Mouse (Mus musculus) G1E-ER4 (cell line): Measurements from ENCODE around the gene A530016L24Rik. TPM values are rescaled to one million over a fixed set of nuclear protein-coding genes. Genes with fewer than 3 reads are reported as not detected.

Experiments used
- GATA1 ChIP-seq: IDR thresholded peaks from one replicate; pipeline ENCODE4 v1.8.0; 2012; ENCODE audit warnings: low read length, inconsistent platforms
- polyA plus RNA-seq: library from polyadenylated mRNA; stranded (reverse); fragments of >175 nt; gene quantifications from 2 replicates; pipeline ENCODE4 v1.2.3, GENCODE M21; 2012

A530016L24Rik gene
- polyA plus RNA-seq, 1 experiment: not detected

DNA sequence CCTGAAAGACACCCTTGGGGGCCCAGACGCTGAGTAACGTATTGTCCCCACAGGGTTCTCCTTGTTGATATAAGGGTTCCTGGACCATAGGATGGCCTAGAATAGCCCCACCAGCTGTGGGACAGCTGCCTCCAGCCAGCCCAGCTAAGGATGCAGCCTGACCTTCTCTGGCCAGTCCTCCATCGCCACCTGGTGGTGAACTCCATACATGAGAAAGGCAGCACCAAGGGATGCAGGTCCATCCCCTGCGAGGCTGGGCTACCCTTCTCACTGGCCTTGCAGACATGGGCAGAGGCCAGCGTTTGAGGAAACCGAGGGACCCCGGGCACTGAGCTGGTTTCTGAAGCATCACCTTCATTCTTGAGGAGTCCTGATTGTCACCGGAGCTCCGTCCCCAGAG lies 15.5 kb upstream of the A530016L24Rik start:
- no peak for TF ChIP-seq GATA1

DNA sequence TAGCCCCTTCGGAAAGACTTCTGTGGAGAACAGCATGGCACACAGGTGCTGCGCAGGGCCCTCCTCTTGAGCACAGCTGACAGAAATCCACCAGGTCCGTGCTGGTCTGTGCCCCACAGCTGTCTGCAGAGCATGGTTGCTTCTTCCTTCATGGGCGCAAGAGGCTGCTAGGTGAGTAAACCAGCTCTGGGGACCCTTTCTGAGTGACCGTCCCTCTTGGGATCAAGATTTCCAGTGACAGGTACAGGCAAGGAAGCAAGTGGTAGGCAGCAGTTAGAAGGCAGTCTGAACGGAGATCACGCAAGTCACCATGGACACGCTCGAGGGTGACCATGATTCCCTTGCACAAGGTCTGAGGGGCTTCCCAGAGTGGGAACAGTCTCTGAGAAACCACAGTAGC lies 287 bp downstream of the A530016L24Rik start:
- no peak for TF ChIP-seq GATA1

DNA sequence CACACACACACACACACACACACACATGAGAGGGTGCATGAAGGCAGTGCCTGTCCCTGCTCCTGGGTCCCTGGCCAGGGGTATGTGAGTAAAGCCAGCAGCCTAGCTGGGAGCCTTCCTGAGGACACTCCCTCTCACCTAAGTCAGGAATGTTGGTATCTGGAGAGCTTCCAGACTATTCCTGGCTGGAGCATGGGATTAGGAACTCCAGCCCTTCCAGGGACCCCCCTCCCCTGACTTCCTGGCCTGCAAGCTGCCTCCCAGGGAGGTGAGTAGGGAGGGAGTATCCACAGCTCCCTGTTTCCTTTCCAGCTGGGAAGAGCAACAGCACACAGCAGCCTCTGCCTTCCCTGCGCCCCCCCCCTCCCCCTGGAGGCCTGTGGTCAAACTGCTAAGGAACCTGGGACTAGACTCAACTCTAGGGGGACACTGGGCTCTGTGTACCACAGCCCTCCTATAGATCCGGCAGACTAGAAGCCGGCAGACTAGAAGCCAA lies 1.2 kb downstream of the A530016L24Rik start:
- no peak for TF ChIP-seq GATA1

DNA sequence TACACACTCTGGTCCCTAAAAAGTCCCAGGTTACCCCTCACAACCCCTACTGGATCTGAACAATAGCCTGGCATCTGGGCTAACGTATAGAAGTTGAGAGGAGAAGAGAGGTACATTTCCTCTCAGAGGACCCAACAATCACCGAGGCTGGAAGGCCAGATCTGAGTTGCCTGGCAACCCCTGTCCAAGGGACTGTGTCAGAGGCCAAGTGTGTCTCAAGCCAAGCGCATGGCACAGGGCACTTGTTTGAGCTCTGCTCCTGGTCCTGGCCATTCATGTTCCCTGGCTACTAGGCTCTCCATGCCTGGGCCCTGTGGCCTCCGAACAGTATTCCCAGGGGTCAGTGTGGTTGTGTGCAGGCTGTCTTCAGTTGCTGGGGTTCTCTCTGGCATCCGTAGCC lies 6.9 kb downstream of the A530016L24Rik start:
- TF ChIP-seq GATA1: no peak

DNA sequence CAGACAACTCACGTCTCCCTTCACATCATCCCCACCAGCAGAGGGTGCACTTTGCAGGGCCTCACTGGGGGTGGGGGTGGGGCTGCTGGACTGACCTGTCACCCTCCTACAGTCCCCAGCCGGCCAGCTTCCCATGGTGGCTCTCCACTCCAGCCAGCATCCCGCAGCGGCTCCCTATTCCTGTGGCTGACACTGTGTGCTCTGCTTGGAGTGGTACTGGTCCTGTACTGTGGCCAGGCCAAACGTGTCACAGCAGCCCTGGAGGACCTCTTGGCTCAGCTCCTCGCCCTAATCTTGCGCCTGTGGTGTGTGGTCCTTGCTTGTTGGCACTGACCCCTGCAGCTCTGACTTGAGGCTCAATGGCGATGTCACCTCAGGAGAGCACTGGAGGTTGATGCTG lies 8.5 kb downstream of the A530016L24Rik start:
- TF ChIP-seq GATA1: no peak

DNA sequence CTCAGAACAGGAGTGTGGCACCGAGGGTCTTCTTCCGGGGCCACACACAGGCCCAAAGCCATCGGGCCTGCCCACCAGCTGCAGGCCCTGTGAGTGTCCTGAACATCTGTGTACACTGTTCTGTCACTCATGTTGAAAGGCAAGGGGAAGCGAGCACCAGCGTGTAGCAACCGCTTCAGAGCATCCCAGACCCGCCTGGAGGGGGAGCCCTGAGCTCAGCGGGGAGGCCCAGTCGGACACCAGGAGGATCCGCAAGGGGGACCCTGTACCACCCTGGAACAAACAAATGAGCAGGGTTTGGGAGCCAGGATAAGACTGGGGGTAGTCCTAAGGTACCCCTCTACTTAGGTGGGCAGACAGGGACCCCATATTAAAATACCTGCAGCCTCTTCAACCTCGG lies 9.4 kb downstream of the A530016L24Rik start:
- TF ChIP-seq GATA1: no peak

DNA sequence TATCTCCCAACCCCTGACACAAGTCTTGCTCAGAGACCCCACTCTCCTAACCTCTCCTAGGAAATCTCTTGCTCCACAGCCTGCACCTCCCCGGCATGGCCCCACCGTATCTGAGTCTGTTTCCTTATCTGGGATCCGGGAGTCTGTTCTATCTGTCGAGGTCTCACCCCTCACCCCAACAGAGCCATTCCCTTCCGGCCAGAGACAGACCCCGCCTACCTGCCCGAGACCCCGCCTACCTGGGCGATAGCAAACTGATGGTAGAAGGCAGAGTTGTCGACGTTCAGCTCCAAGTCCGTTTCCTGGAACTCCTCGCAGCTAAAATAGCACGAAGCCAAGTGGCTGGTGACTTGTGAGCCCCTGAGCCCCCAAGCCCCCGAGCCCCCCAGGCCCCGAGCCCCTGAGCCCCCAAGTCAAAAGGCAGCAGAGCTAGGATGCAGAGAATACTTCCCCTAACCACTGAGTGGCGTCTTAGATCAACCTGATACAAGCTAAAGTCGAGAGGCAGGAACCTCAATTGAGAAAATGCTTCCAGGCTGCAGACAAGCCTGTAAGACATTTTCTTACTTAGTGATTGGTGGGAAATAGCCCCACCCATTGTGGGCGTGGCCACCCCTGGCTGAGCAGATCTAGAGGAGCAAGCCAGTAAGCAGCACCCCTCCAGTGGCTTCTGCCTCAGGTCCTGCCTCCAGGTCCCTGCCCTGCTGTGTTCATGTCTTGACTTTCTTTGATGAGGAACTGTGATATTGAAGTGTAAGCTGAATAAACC lies 13.9 kb downstream of the A530016L24Rik start:
- no peak for TF ChIP-seq GATA1

DNA sequence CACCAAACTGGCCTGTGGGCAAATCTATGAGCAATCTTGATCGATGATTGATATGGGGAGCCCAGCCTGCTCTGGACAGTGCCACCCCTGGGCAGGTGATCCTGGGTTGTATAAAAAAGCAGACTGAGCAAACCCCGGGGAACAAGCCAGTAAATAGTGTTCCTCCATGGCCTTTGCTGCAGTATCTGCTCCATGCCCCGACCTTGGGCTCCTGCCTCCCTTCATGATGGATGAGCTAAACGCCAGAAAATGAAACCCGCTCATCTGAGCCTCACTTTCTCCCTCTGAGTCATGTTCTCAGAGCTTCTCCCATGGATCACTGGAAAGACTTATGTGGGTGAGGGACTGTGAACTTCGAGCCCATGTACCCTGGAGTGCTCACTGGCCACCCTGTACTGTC lies 17.0 kb downstream of the A530016L24Rik start:
- TF ChIP-seq GATA1: no peak

DNA sequence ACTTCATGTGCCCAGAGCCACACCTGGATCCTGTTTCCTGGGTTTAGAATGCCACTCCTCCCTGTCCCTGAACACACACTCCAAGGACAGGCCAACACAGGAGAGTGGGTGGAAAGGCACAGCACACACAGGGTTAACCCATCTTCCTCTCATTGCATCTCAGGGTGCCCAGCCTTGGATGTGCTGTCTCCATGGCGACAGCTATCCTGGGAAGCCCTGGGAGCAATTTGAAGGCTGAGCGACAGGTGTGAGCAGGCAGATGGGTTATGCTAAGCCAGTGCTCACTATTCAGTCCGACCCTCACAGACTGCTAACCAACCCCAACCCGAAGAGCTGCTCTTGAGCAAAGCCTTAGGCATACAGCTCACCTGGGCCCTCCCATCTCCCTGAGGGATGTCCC lies 18.0 kb downstream of the A530016L24Rik start:
- no peak for TF ChIP-seq GATA1

DNA sequence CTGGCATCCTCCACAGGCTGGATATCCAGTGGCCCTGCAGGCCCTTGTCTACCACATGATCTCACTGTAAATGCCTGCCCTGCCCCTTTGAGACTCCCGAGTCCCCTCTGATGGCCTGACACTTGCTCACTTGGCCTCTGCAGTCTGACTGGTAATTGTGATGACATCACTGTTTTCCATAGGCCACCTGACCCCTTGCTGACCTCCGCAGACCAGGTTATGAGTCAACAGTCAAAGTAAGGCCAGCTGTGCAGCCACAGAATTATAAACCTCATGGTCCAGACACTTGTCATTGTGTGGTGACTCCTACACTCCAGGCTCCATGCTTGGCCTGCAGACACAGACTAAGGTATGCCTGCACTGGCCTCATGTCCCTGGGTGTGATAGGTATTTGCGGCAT lies 18.7 kb downstream of the A530016L24Rik start:
- no peak for TF ChIP-seq GATA1

DNA sequence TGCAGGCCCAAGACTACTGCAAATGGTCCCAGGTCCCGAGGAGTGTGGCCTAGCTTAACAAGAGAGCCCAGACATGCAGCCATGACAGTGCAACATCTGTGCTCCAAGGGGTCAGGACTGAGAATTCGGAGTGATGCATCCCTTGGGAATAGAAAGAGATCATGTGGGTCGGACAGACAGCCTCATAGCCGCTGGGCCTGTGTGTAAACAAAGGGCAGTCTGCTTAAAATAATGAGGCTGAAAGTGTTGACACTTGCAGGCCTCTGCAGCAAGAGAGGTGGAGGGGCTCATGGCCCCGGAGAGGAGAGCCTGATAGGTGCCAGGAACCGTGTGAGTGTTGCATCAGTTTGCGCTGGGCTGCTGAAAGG lies 21.1 kb downstream of the A530016L24Rik start:
- TF ChIP-seq GATA1: no peak

DNA sequence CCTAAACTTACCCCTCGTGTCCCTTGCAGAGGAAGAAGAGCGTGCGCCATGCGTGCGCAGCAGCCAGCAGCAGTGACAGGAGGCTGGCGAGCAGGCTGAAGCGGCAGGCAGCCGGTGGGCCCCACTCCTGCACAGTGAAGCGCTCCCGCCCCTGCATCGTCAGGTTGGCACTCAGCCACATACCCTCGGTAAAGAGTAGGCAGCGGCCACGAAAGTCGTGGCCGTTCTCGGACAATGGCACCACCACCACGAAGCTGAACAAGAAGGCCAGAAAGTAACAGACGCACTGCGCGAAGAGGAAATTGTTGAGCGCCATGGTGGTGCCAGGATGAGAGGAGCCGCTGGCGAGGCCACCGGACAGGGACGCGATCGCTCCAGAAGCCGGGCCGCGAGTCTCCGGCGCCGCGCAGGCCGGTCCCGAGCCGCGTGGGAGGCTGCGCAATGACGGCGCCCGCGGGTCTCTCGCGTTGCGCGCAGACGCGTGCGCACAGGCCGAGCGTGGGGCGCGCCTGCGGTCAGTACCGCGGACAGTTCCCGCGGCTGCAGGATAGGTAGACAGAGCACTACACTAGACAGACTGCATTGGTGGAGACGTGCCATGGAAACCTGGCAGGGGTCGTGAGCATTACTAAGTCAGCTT lies 21.6 kb downstream of the A530016L24Rik start:
- TF ChIP-seq GATA1: no peak

DNA sequence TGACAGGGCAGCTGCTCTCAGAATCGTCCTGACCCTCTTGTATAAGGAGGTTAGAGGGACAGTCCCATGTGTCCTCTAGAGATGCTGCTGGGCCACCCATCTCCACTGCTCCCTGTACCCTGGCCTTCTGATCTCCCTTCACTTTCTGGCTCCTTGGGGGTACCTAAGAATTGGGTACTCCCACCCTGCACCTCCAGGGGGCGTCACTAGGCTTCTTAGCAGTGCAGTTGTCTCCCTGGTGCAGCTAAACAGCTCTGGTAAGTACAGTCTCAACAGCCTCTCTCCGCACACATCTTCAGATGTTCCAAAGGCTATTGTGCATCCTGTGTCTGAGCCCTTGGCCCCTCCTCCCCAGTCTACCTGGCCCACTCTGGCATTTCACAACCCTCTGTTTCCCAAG lies 25.6 kb downstream of the A530016L24Rik start:
- TF ChIP-seq GATA1: no peak

DNA sequence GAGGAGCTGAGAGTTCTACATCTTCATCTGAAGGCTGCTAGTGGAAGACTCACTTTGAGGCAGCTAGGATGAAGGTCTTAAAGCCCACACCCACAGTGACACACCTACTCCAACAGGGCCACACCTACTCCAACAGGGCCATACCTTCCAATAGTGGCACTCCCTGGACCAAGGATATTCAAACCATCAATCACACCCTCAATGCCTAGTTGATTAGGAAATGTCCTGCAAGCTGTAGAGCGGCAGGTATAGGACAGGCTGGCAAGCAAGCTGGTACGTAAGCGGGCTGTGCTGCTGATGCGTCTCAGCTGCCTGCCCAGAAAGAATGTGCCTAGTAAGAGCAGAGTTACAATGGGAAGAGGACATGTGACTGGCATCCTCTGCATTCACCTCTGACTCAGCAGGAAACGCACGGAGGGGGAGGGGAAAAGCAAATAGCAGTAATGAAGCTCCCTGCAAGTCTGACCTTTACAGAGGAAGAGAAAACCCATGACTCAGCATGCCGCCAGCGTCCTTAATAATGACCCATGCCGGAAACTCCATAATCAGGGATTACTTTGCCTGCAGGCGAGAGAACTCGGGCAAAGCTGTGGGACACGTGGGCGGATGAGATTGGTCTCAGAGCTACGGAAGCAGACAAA lies 27.6 kb downstream of the A530016L24Rik start, which contains the start of gene Tmem179:
Gene Tmem179, minus strand, starts transcription at position 51 of the 641 bp plus-strand sequence.
- TF ChIP-seq GATA1: no peak

DNA sequence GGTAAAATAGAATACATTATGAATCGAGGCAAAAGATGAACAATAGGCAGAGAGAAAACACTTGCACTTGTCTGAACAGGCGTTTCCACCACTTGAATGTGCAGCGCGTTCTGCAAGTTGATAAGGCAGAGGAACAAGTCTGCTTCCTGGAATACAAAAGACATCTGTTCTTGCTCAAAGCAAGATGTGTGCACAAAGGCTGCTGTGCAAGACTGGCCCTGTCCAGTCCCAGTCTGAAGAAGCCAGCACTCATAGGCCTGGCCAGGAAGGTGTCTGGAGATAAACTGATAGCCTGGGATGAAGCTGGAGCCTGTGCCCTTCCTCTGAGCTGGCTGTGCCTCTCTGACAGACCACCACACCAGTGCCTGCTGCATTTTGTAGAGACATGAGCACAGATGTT lies 28.9 kb downstream of the A530016L24Rik start:
- TF ChIP-seq GATA1: no peak

DNA sequence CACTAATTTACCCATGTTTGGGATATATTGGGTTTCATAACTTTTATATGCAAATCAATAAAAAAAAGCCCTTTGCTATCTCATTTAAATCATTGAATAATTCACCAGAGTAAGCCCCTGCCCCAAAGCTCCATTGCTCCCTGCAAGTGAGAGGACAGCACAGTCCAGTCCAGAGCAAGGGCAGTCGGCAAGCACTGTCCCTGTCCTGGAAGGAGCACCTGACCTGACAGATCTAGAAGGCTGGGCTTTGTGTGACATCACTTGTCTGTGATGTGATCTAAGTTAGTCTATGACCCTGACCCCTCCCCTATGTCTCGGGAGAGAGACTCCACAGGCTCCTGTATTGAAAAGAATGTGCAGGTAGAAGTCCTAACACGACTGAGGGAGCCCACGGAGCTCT lies 44.5 kb downstream of the A530016L24Rik start:
- no peak for TF ChIP-seq GATA1
